Mouse (Mus musculus) myocyte (in vitro differentiated cells): ENCODE measurements around the gene Gm9821.

Experiments used
- E2F4 ChIP-seq: IDR thresholded peaks from one replicate; pipeline ENCODE4 v1.6.1; 2011; ENCODE audit warnings: mild to moderate bottlenecking, control low read depth, moderate library complexity; ENCODE audit not compliant: insufficient read depth
- MAX ChIP-seq: IDR thresholded peaks from one replicate; pipeline ENCODE4 v1.6.1; 2011; ENCODE audit warnings: low read depth, mild to moderate bottlenecking, control low read depth
- MYOD1 ChIP-seq, 3 experiments: IDR thresholded peaks; one replicate each; pipeline ENCODE4 v1.6.1; 2011; ENCODE audit warnings: control low read depth in 2 of 3, low read depth in 2 of 3, mild to moderate bottlenecking in 2 of 3, moderate library complexity in 1 of 3; ENCODE audit not compliant: insufficient read length in 2 of 3, control insufficient read depth in 1 of 3
- MYOG ChIP-seq, 3 experiments: IDR thresholded peaks; one replicate each; pipeline ENCODE4 v1.6.1; 2011; ENCODE audit warnings: control low read depth in 2 of 3, low read depth in 2 of 3, mild to moderate bottlenecking in 2 of 3; ENCODE audit not compliant: insufficient read length in 2 of 3, control insufficient read depth in 1 of 3, insufficient read depth in 1 of 3
- POLR2A ChIP-seq: IDR thresholded peaks from one replicate; pipeline ENCODE4 v1.6.1; 2011; ENCODE audit warnings: low read depth, mild to moderate bottlenecking, control low read depth, moderate library complexity; ENCODE audit not compliant: insufficient read length
- POLR2AphosphoS2 ChIP-seq: IDR thresholded peaks from one replicate; pipeline ENCODE4 v1.6.1; 2011; ENCODE audit warnings: low read depth, control low read depth; ENCODE audit not compliant: insufficient read length
- REST ChIP-seq: IDR thresholded peaks from one replicate; pipeline ENCODE4 v1.6.1; 2011; ENCODE audit warnings: mild to moderate bottlenecking, control low read depth, moderate library complexity; ENCODE audit not compliant: insufficient read depth, insufficient read length
- SRF ChIP-seq: IDR thresholded peaks from one replicate; pipeline ENCODE4 v1.6.1; 2011; ENCODE audit warnings: low read depth; ENCODE audit not compliant: control insufficient read depth, insufficient read length
- TCF12 ChIP-seq: IDR thresholded peaks from one replicate; pipeline ENCODE4 v1.6.1; 2011; ENCODE audit warnings: mild to moderate bottlenecking, control low read depth; ENCODE audit not compliant: poor library complexity, insufficient read depth, severe bottlenecking
- USF1 ChIP-seq: IDR thresholded peaks from one replicate; pipeline ENCODE4 v1.6.1; 2011; ENCODE audit warnings: low read depth, mild to moderate bottlenecking, control low read depth, moderate library complexity

- TF ChIP-seq POLR2AphosphoS2 (no peak), MYOD1 (IDR thresholded peaks at IDR 0.05; ENCODE audit: control insufficient read depth in 1 of 3, insufficient read length in 2 of 3, low read depth in 2 of 3) (no peak), USF1 (no peak), POLR2A (no peak), MYOG (IDR thresholded peaks at IDR 0.05; ENCODE audit: control insufficient read depth in 1 of 3, insufficient read depth in 1 of 3, insufficient read length in 2 of 3, low read depth in 2 of 3) (no peak), TCF12 (no peak), REST (no peak), E2F4 (no peak), MAX (no peak), SRF (no peak)
Measured at GRCm38 (mm10) chr2:91958049-91958448, 12.5 kb downstream of the Gm9821 start.
